Mouse (Mus musculus) CH12.LX (cell line): ENCODE measurements around the gene Pdcd11. TPM values are rescaled to one million over a fixed set of nuclear protein-coding genes. Genes with fewer than 3 reads are reported as not detected.

ENCODE experiments used
- DNase-seq: peaks from one replicate; pipeline ENCODE4 v3.0.0-alpha.2; 2013; ENCODE audit errors: extremely low read depth
- H3K27ac ChIP-seq: 2 replicates; pipeline ENCODE4 v1.5.1; 2012; ENCODE audit warnings: low read depth, mild to moderate bottlenecking, control low read depth, moderate library complexity; ENCODE audit not compliant: insufficient read depth
- H3K27me3 ChIP-seq: replicated peaks from 2 replicates; pipeline ENCODE3; 2012; ENCODE audit warnings: inconsistent platforms
- H3K36me3 ChIP-seq, 2 experiments: replicated peaks in 1 of 2; 2 replicates each; pipeline versions ENCODE3 to v1.6.1; 2012; ENCODE audit warnings: inconsistent platforms in 1 of 2, low read length in 1 of 2, mild to moderate bottlenecking in 1 of 2, mixed read lengths in 1 of 2, moderate library complexity in 1 of 2; ENCODE audit not compliant: control insufficient read depth in 1 of 2, insufficient read depth in 1 of 2
- H3K4me1 ChIP-seq, 2 experiments: 2 replicates each; pipeline ENCODE4 v1.6.1; 2012; ENCODE audit warnings: inconsistent platforms in 1 of 2, moderate library complexity in 1 of 2; ENCODE audit not compliant: insufficient read depth in 2 of 2, control insufficient read depth in 1 of 2
- H3K4me2 ChIP-seq: 2 replicates; pipeline ENCODE4 v1.6.1; 2012; ENCODE audit warnings: low read depth, mild to moderate bottlenecking, control low read depth; ENCODE audit not compliant: poor library complexity, insufficient read depth, severe bottlenecking
- H3K4me3 ChIP-seq, 3 experiments: fragments of 150-350 bp in 1 of 3; sonication (generic) in 1 of 3; replicated peaks in 1 of 3; 2 replicates each; pipeline versions ENCODE3 to v1.5.1; 2011 to 2012; ENCODE audit warnings: low read depth in 2 of 3, low read length in 2 of 3, mild to moderate bottlenecking in 2 of 3, moderate library complexity in 2 of 3, control low read depth in 1 of 3, improper control_type of control experiment in 1 of 3, inconsistent platforms in 1 of 3, mixed read lengths in 1 of 3; ENCODE audit not compliant: poor library complexity in 1 of 3
- H3K79me2 ChIP-seq: replicated peaks from 2 replicates; pipeline ENCODE4 v1.6.1; 2012; ENCODE audit warnings: mild to moderate bottlenecking, moderate library complexity; ENCODE audit not compliant: control insufficient read depth, poor library complexity, insufficient read depth, severe bottlenecking; ENCODE audit errors: extremely low read depth
- H3K9ac ChIP-seq: 2 replicates; pipeline ENCODE4 v1.6.1; 2012; ENCODE audit warnings: low read depth, mild to moderate bottlenecking, control low read depth, moderate library complexity; ENCODE audit not compliant: insufficient read depth
- H3K9me3 ChIP-seq: replicated peaks from 2 replicates; pipeline ENCODE3; 2012; ENCODE audit warnings: low read length, inconsistent platforms, mixed read lengths
- BHLHE40 ChIP-seq: IDR thresholded peaks from 2 replicates; pipeline ENCODE4 v1.6.1; 2011; ENCODE audit warnings: mild to moderate bottlenecking, low read depth, low read length, improper control_type of control experiment
- CHD1 ChIP-seq: IDR thresholded peaks from 2 replicates; pipeline ENCODE4 v1.6.1; 2012; ENCODE audit warnings: low read depth, low read length, improper control_type of control experiment, inconsistent platforms
- CHD2 ChIP-seq: IDR thresholded peaks from 2 replicates; pipeline ENCODE4 v1.6.1; 2011; ENCODE audit warnings: low read length, improper control_type of control experiment
- CTCF ChIP-seq, 2 experiments: IDR thresholded peaks in 1 of 2; conservative IDR thresholded peaks in 1 of 2; 2 replicates each; pipeline ENCODE4 v1.5.1; 2011 to 2012; ENCODE audit warnings: low read depth in 2 of 2, low read length in 2 of 2, improper control_type of control experiment in 1 of 2, inconsistent platforms in 1 of 2, mild to moderate bottlenecking in 1 of 2, moderate library complexity in 1 of 2
- E2F4 ChIP-seq: IDR thresholded peaks from 2 replicates; pipeline ENCODE4 v1.6.1; 2011; ENCODE audit warnings: low read depth, low read length, improper control_type of control experiment; ENCODE audit not compliant: insufficient replicate concordance
- ELF1 ChIP-seq: IDR thresholded peaks from 2 replicates; pipeline ENCODE4 v1.6.1; 2014; ENCODE audit warnings: low read depth, mild to moderate bottlenecking, inconsistent platforms, low read length, improper control_type of control experiment
- EP300 ChIP-seq: IDR thresholded peaks from 2 replicates; pipeline ENCODE4 v1.6.1; 2011; ENCODE audit warnings: low read length, improper control_type of control experiment
- ETS1 ChIP-seq: conservative IDR thresholded peaks from 2 replicates; pipeline ENCODE4 v1.6.1; 2012; ENCODE audit warnings: low read depth, mild to moderate bottlenecking, inconsistent platforms, low read length, improper control_type of control experiment, moderate library complexity
- GABPA ChIP-seq: IDR thresholded peaks from 2 replicates; pipeline ENCODE4 v1.6.1; 2012; ENCODE audit warnings: low read depth, low read length, improper control_type of control experiment, inconsistent platforms; ENCODE audit not compliant: insufficient replicate concordance
- HCFC1 ChIP-seq: IDR thresholded peaks from 2 replicates; pipeline ENCODE4 v1.6.1; 2012; ENCODE audit warnings: low read depth, mild to moderate bottlenecking, inconsistent platforms, low read length, improper control_type of control experiment
- IRF4 ChIP-seq: IDR thresholded peaks from 2 replicates; pipeline ENCODE4 v1.6.1; 2014; ENCODE audit warnings: low read depth, mild to moderate bottlenecking, inconsistent platforms, low read length, improper control_type of control experiment
- JUND ChIP-seq: conservative IDR thresholded peaks from 2 replicates; pipeline ENCODE4 v1.6.1; 2011; ENCODE audit warnings: low read depth, low read length, improper control_type of control experiment
- KAT2A ChIP-seq: IDR thresholded peaks from 2 replicates; pipeline ENCODE4 v1.6.1; 2012; ENCODE audit warnings: low read length, improper control_type of control experiment, inconsistent platforms; ENCODE audit not compliant: insufficient replicate concordance
- MAFK ChIP-seq: IDR thresholded peaks from 2 replicates; pipeline ENCODE4 v1.6.1; 2011; ENCODE audit warnings: low read length, improper control_type of control experiment; ENCODE audit not compliant: insufficient replicate concordance
- MAZ ChIP-seq: IDR thresholded peaks from 2 replicates; pipeline ENCODE4 v1.6.1; 2012; ENCODE audit warnings: low read depth, mild to moderate bottlenecking, inconsistent platforms, low read length, improper control_type of control experiment, moderate library complexity
- MXI1 ChIP-seq: IDR thresholded peaks from 2 replicates; pipeline ENCODE4 v1.6.1; 2011; ENCODE audit warnings: mild to moderate bottlenecking, low read depth, low read length, improper control_type of control experiment
- MYC ChIP-seq: IDR thresholded peaks from 2 replicates; pipeline ENCODE4 v1.6.1; 2011; ENCODE audit warnings: low read depth, mild to moderate bottlenecking, improper control_type of control experiment, low read length
- PAX5 ChIP-seq: IDR thresholded peaks from 2 replicates; pipeline ENCODE4 v1.6.1; 2012; ENCODE audit warnings: low read length, inconsistent platforms, mixed read lengths
- POLR2A ChIP-seq: IDR thresholded peaks from 2 replicates; pipeline ENCODE4 v1.6.1; 2011; ENCODE audit warnings: low read depth, mild to moderate bottlenecking, improper control_type of control experiment, low read length
- RAD21 ChIP-seq: IDR thresholded peaks from 2 replicates; pipeline ENCODE4 v1.6.1; 2011; ENCODE audit warnings: low read depth, mild to moderate bottlenecking, low read length, improper control_type of control experiment, moderate library complexity
- SIN3A ChIP-seq: IDR thresholded peaks from 2 replicates; pipeline ENCODE4 v1.6.1; 2012; ENCODE audit warnings: low read length, improper control_type of control experiment, inconsistent platforms
- SMC3 ChIP-seq: IDR thresholded peaks from 2 replicates; pipeline ENCODE4 v1.6.1; 2011; ENCODE audit warnings: low read depth, low read length, improper control_type of control experiment
- TBP ChIP-seq: conservative IDR thresholded peaks from 2 replicates; pipeline ENCODE4 v1.6.1; 2011; ENCODE audit warnings: low read depth, low read length, improper control_type of control experiment
- TCF12 ChIP-seq: IDR thresholded peaks from 2 replicates; pipeline ENCODE4 v1.6.1; 2014; ENCODE audit warnings: low read depth, mild to moderate bottlenecking, inconsistent platforms, low read length, improper control_type of control experiment
- UBTF ChIP-seq: IDR thresholded peaks from 2 replicates; pipeline ENCODE4 v1.6.1; 2012; ENCODE audit warnings: low read depth, mild to moderate bottlenecking, inconsistent platforms, low read length, improper control_type of control experiment, moderate library complexity
- USF1 ChIP-seq: IDR thresholded peaks from 2 replicates; pipeline ENCODE4 v1.6.1; 2014; ENCODE audit warnings: low read depth, mild to moderate bottlenecking, inconsistent platforms, low read length, improper control_type of control experiment
- USF2 ChIP-seq: conservative IDR thresholded peaks from 2 replicates; pipeline ENCODE4 v1.6.1; 2011; ENCODE audit warnings: low read depth, low read length, improper control_type of control experiment
- ZMIZ1 ChIP-seq: IDR thresholded peaks from 2 replicates; pipeline ENCODE4 v1.6.1; 2012; ENCODE audit warnings: low read depth, mild to moderate bottlenecking, inconsistent platforms, low read length, improper control_type of control experiment
- ZNF384 ChIP-seq: IDR thresholded peaks from 2 replicates; pipeline ENCODE4 v1.6.1; 2012; ENCODE audit warnings: low read depth, low read length, improper control_type of control experiment, inconsistent platforms
- dilution Hi-C: fragments of 300-500 bp; cut with MboI; formaldehyde crosslinking; loops from 2 replicates; pipeline ENCODE4 v1.14.3; 2020; ENCODE audit warnings: low sequenced_read_pairs; ENCODE audit not compliant: extremely low pct_unique_long_range_greater_than_20kb, extremely low pct_ligation_motif_present
- in situ Hi-C: fragments of 300-500 bp; cut with MboI; formaldehyde crosslinking; loops from 3 replicates; pipeline ENCODE4 v1.14.3; 2019; ENCODE audit warnings: low sequenced_read_pairs, low pct_ligation_motif_present, low pct_unique_long_range_greater_than_20kb, mixed read lengths
- polyA plus RNA-seq: library from polyadenylated mRNA; unstranded; fragments of >175 nt; gene quantifications from 2 replicates; pipeline ENCODE4 v1.2.1, GENCODE M21; 2012; ENCODE audit warnings: low read depth; ENCODE audit not compliant: insufficient read length
- total RNA-seq, 2 experiments: library from RNA; depleted of rRNA; stranded (reverse); fragments of 300-350 nt in 1 of 2; fragments of >200 nt in 1 of 2; gene quantifications; 2 replicates each; pipeline ENCODE4 v1.2.3; 2012 to 2014

Pdcd11 gene
- total and polyA plus RNA-seq, 3 experiments = 26.6 to 78.0 (median 49.7) TPM

DNA sequence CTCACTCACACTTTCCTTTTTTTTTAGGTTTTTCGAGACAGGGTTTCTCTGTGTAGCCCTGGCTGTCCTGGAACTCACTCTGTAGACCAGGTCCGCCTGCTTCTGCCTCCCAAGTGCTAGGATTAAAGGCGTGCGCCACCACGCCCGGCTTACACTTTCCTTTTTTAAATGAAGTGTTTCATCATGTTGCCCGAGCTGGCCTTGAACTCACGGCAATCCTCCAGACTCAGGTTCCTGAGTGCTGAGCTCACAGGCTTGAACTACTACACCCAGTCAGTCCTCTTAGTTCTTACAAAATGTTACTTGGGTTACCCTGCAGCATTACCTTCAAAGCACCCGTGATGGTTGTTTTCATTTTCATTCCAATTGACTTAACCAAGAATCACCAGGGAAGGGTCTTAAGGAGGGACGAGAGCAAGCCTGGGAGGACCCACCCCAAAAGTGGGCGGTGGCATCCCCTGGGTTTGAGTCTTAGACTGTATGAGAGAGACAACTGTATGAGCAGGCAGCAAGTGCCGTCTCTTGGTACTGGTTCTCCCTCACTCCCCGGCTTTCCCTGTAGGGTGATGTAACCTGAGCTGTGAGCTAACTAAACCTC, 43.2 kb upstream of the Pdcd11 start:
- Histone ChIP-seq H3K9ac (no peak overlapping the region), H3K9me3 (no peaks in the 10 kb centered on the region), H3K4me2 (no peak overlapping the region), H3K4me3 (no peak overlapping the region), H3K4me1 (peaks cover 9 to 36% of the 10 kb centered on the region in 2 experiments), H3K79me2 (peaks cover 11% of the 10 kb centered on the region), H3K36me3 (peaks cover 24 to 54% of the 10 kb centered on the region in 2 experiments), H3K27ac (no peak overlapping the region), H3K27me3 (no peaks in the 10 kb centered on the region)
- DNase-seq = no peak
- dilution Hi-C loops (no loop called here), in situ Hi-C loops (no loop called here)
- TF ChIP-seq MAZ (no peak), EP300 (no peak), MXI1 (no peak), BHLHE40 (no peak), MYC (no peak), USF2 (no peak), ELF1 (no peak), UBTF (no peak), USF1 (no peak), GABPA (no peak), SIN3A (no peak)
- TF ChIP-seq, all 38 proteins: peak for 0

DNA sequence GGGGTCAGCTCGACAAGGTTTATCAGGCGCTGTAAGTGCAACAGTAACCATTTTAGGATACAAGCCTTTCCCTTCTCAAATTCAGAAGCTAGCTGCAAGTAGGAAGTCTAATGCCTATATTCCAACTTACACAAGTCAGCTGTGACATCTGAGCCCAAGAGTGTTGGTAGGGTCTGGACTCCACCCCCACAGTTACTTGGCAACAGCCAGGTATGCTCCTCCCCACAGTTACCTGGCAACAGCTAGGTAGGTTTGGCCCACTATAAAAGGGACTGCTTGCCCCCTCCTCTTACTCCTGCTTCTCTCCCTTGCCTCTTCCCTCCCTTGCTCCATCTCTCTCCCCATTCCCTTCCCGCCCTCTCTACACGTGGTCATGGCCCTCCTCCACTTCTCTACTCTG, 41.5 kb upstream of the Pdcd11 start:
- H3K36me3 ChIP-seq = peaks cover 20 to 44% of the 10 kb centered on the region in 2 experiments
- no peaks in the 10 kb centered on the region for H3K9me3 ChIP-seq
- H3K4me1 ChIP-seq = peaks cover 9 to 28% of the 10 kb centered on the region in 2 experiments
- TF ChIP-seq JUND (no peak), IRF4 (no peak), RAD21 (no peak), CHD2 (no peak), SMC3 (no peak), CHD1 (no peak), ETS1 (no peak), TCF12 (no peak), KAT2A (no peak), UBTF (no peak), MAFK (no peak), HCFC1 (no peak), TBP (no peak), ZNF384 (no peak), POLR2A (no peak), E2F4 (no peak), PAX5 (no peak), CTCF (conservative IDR thresholded peaks at IDR 0.05 in 1 of 2, IDR thresholded peaks at IDR 0.05 in 1 of 2; ENCODE audit: low read depth in 2 of 2, low read length in 2 of 2) (no peak), ZMIZ1 (no peak)
- H3K79me2 ChIP-seq = peaks cover 11% of the 10 kb centered on the region
- no peak overlapping the region for H3K9ac ChIP-seq
- H3K4me3 ChIP-seq = peak overlapping the region in 1 of 3 experiments; percentile 18
- dilution Hi-C loops (no loop called here), in situ Hi-C loops (no loop called here)
- no peak for DNase-seq
- H3K4me2 ChIP-seq = peak overlapping the region; percentile 90
- no peak overlapping the region for H3K27ac ChIP-seq
- H3K27me3 ChIP-seq = no peaks in the 10 kb centered on the region
